Mouse (Mus musculus): ENCODE measurements around the gene Filip1l. TPM values are rescaled to one million over a fixed set of nuclear protein-coding genes. Genes with fewer than 3 reads are reported as not detected.
A peak's percentile ranks its signal among the peaks of the same experiment; 100 is the strongest.

Gene Filip1l
- polyA plus RNA-seq, 1 experiment from 2014 or later = 56.2 TPM

DNA sequence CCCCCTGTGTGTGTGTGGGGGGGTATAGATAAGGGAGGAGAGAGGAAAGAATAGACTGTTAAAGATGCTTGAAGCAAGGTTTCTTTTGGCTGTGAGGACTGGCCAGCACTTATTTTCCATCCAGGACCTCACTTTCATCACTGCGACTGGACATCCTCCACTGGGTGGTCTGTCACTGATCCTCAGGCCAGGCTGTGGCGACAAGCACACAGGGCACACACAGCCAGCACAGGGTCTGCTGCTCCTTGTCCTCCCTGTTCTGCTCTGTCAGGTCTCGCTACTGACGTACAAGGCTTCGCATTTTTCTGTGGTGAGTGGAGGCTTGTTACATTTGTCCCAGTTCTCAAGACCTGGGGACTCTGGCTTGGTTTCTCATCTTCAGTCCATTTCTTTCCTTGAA, 66.4 kb downstream of the Filip1l start:
- Histone ChIP-seq H3K36me3 (ENCODE audit: control insufficient read depth, insufficient read depth, low read length) (no peaks in the 10 kb centered on the region), H3K9me3 (replicated peaks; ENCODE audit: control insufficient read depth, low read length) (no peaks in the 10 kb centered on the region), H3K9ac (ENCODE audit: low read length) (peak overlapping the region; percentile 51; the same call in 1 of the 2 replicates), H3K4me2 (ENCODE audit: low read depth, low read length) (no peak overlapping the region), H3K27ac (ENCODE audit: low read length) (peak overlapping the region; percentile 70), H3K27me3 (ENCODE audit: control insufficient read depth, insufficient read depth, low read length) (no peaks in the 10 kb centered on the region), H3K4me1 (ENCODE audit: control insufficient read depth, insufficient read depth, low read length) (peaks cover 20% of the 10 kb centered on the region), H3K4me3 (replicated peaks; ENCODE audit: low read length) (no peak overlapping the region)
- WGBS = 52% methylated on average over 5 of the region's 5 CpGs
- ATAC-seq (ENCODE audit: insufficient read depth, low FRiP score) = no peak

DNA sequence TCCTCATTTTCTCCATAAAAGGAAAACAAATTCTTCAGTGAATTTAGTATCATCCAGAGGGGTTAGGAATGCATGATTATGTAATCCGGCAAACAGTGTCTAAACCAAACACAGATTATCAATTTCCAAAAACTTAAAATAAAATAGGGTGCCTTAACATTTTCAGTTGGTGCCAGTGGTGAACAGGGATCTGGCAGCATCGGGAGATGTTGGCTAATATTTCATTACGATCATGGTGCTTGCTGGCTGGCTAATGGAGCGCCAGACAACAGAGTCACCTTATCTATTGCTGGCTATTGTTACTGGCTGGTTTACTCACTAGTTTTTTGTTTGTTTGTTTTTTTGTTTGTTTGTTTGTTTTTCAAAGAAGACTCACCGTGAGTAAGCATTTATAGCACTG, 67.0 kb downstream of the Filip1l start:
- Histone ChIP-seq H3K27ac (ENCODE audit: low read length) (no peak overlapping the region), H3K4me3 (replicated peaks; ENCODE audit: low read length) (no peak overlapping the region), H3K36me3 (ENCODE audit: control insufficient read depth, insufficient read depth, low read length) (no peaks in the 10 kb centered on the region), H3K4me2 (ENCODE audit: low read depth, low read length) (no peak overlapping the region), H3K4me1 (ENCODE audit: control insufficient read depth, insufficient read depth, low read length) (peaks cover 20% of the 10 kb centered on the region), H3K27me3 (ENCODE audit: control insufficient read depth, insufficient read depth, low read length) (no peaks in the 10 kb centered on the region), H3K9ac (ENCODE audit: low read length) (no peak overlapping the region), H3K9me3 (replicated peaks; ENCODE audit: control insufficient read depth, low read length) (no peaks in the 10 kb centered on the region)
- no peak for ATAC-seq (ENCODE audit: insufficient read depth, low FRiP score)
- WGBS = 76% methylated on average over 5 of the region's 5 CpGs

DNA sequence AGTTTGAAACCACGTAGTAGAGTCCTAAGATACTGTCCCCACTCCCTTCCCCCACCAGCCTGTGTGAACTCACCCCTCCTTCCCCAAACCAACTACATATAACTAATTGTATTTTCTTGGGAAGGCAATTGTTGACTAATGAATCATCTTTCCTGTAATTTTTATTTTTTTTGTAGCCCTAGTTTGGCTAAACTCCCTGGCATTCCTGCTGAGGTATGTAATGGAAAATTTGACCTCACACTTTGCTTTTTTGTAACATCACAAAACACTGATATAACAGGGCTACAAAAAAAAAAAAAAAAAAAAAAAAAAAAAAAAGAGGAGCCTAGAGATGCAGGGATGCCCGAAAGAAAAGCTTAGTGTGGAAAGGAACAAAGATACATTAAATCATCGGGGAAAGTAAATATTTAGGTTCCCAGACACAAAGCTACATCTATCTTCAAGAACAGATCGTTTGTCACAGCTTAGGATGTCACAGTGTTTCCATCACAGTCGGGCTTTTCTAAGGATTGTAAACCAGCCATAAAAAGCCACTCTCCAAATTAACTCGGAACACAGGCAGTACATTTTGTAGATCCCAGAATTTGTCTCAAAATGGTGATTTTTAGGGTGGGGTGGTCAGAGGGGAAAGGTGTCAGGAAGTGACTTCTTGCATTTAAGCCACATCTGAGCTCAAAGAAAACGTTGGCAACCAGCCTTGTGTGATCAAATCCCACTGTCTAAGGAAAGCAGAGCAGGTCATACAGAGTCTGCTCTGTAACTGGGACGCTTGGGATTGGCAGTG, 68.1 kb downstream of the Filip1l start:
- no peak overlapping the region for H3K4me3 ChIP-seq (replicated peaks; ENCODE audit: low read length)
- no peaks in the 10 kb centered on the region for H3K9me3 ChIP-seq (replicated peaks; ENCODE audit: control insufficient read depth, low read length)
- 19% methylated on average over 8 of the region's 8 CpGs for WGBS
- H3K4me1 ChIP-seq (ENCODE audit: control insufficient read depth, insufficient read depth, low read length) = peaks cover 20% of the 10 kb centered on the region
- peak overlapping the region; percentile 78 for H3K27ac ChIP-seq (ENCODE audit: low read length)
- 0 out of 2 replicates have a peak overlapping the region, but pooled peaks have one; percentile 30 for H3K9ac ChIP-seq (ENCODE audit: low read length)
- ATAC-seq (ENCODE audit: insufficient read depth, low FRiP score) = peak; percentile 68; the same call in 1 of the 2 replicates
- no peaks in the 10 kb centered on the region for H3K27me3 ChIP-seq (ENCODE audit: control insufficient read depth, insufficient read depth, low read length)
- H3K36me3 ChIP-seq (ENCODE audit: control insufficient read depth, insufficient read depth, low read length) = no peaks in the 10 kb centered on the region
- no peak overlapping the region for H3K4me2 ChIP-seq (ENCODE audit: low read depth, low read length)

DNA sequence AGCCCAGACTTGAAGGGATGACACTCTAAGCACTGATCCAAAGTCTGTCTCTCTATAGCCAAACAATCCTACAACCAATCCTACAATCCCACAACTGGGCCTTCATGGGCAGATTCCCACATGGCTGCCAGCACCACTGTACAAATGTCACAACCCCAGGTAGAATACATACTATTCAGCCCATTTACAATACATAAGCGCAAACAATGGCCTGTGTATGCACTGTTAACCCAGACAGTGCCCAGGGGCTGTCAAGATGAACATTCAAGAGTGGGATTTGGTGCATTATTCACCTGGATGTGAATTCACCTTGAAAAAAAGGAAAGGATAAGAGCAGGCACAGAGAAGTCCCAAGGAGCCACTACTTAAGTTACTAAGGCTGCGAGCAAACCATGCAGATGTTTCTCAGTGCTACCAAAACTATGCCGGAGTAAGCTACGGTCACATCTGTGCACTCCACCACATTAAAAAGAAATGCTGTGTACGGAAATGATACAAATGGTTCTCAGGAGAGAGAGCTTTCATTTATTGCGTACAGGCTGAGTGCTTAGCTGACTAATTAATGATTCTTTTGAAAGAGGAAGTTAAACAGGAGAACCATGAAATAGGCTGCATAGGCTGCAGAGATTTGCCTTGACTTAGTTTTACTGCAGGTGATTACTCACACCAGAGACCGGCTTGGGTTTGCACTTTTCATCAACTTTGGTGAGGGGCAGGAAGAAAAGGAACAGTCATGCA, 69.0 kb downstream of the Filip1l start:
- Histone ChIP-seq H3K36me3 (ENCODE audit: control insufficient read depth, insufficient read depth, low read length) (no peaks in the 10 kb centered on the region), H3K9me3 (replicated peaks; ENCODE audit: control insufficient read depth, low read length) (no peaks in the 10 kb centered on the region), H3K4me1 (ENCODE audit: control insufficient read depth, insufficient read depth, low read length) (peaks cover 22% of the 10 kb centered on the region), H3K27ac (ENCODE audit: low read length) (peak overlapping the region; percentile 78), H3K27me3 (ENCODE audit: control insufficient read depth, insufficient read depth, low read length) (no peaks in the 10 kb centered on the region), H3K9ac (ENCODE audit: low read length) (0 out of 2 replicates have a peak overlapping the region, but pooled peaks have one; percentile 30), H3K4me3 (replicated peaks; ENCODE audit: low read length) (no peak overlapping the region), H3K4me2 (ENCODE audit: low read depth, low read length) (no peak overlapping the region)
- 64% methylated on average over 7 of the region's 7 CpGs for WGBS
- ATAC-seq (ENCODE audit: insufficient read depth, low FRiP score) = no peak

DNA sequence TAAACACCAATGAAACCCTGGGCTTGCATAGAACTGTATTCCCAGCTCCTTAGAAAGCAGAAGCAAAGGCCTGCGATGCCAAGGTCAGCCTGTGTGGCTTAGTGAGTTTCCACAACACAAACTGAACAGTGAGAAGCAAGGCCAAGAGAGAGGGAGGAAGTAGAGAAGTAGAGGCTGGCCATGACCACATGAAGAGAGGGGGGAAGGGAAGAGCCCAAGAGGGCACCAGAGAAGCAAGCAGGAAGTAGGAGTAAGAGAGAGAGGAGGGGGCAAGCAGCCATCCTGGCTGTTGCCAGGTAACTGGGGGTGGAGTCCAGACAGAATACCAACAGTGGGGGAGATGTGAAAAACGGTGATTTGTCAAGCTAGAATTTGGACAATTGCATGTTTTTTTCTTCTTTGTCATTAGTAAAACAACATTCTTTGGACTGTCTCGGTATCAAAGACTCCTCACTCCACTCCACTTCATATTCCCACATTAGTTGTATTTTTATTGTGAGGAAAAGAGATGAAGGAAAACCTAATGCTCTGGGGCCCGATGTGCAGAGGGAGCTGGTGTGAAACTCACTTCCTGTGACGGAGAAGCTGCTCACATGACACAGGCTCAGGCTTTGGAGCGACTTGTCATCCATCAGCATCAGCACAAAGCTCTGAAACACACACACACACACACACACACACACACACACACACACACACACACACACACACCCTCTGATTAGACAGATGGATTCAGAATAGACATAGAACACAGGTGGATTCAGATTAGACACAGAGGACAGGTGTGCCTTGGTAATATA, 70.3 kb downstream of the Filip1l start:
- 52% methylated on average over 6 of the region's 6 CpGs for WGBS
- Histone ChIP-seq H3K27ac (ENCODE audit: low read length) (no peak overlapping the region), H3K36me3 (ENCODE audit: control insufficient read depth, insufficient read depth, low read length) (no peaks in the 10 kb centered on the region)

DNA sequence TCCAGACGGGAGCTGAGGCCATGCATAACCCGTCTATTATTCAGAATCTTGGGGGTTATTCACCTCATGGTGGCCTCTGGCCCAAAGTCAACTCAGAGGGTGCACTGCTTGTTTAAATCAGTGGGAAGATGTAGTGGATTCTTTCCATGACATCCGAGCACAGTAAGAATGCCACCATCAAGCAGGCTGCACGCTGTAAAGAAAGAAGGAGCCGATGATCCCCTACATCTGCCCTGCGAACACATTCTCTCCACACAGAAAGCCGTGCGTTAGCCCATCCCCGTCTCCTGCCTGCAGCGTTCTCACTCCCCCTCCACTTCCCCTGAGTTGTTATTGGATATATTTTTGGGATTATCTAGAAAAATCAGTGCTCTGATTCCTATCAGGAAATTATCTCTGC, 73.8 kb downstream of the Filip1l start:
- Histone ChIP-seq H3K9ac (ENCODE audit: low read length) (no peak overlapping the region), H3K27me3 (ENCODE audit: control insufficient read depth, insufficient read depth, low read length) (no peaks in the 10 kb centered on the region), H3K27ac (ENCODE audit: low read length) (0 out of 2 replicates have a peak overlapping the region, but pooled peaks have one; percentile 71), H3K4me2 (ENCODE audit: low read depth, low read length) (no peak overlapping the region), H3K9me3 (replicated peaks; ENCODE audit: control insufficient read depth, low read length) (no peaks in the 10 kb centered on the region), H3K4me3 (replicated peaks; ENCODE audit: low read length) (no peak overlapping the region), H3K36me3 (ENCODE audit: control insufficient read depth, insufficient read depth, low read length) (no peaks in the 10 kb centered on the region), H3K4me1 (ENCODE audit: control insufficient read depth, insufficient read depth, low read length) (peaks cover 21% of the 10 kb centered on the region)
- ATAC-seq (ENCODE audit: insufficient read depth, low FRiP score) = no peak
- WGBS = 38% methylated on average over 10 of the region's 10 CpGs

More for the DNA sequence above, 70.3 kb downstream of the Filip1l start:
- Histone ChIP-seq H3K9me3 (replicated peaks; ENCODE audit: control insufficient read depth, low read length) (no peaks in the 10 kb centered on the region), H3K4me2 (ENCODE audit: low read depth, low read length) (no peak overlapping the region), H3K9ac (ENCODE audit: low read length) (no peak overlapping the region), H3K4me1 (ENCODE audit: control insufficient read depth, insufficient read depth, low read length) (peaks cover 30% of the 10 kb centered on the region), H3K27me3 (ENCODE audit: control insufficient read depth, insufficient read depth, low read length) (no peaks in the 10 kb centered on the region), H3K4me3 (replicated peaks; ENCODE audit: low read length) (no peak overlapping the region)
- no peak for ATAC-seq (ENCODE audit: insufficient read depth, low FRiP score)

DNA sequence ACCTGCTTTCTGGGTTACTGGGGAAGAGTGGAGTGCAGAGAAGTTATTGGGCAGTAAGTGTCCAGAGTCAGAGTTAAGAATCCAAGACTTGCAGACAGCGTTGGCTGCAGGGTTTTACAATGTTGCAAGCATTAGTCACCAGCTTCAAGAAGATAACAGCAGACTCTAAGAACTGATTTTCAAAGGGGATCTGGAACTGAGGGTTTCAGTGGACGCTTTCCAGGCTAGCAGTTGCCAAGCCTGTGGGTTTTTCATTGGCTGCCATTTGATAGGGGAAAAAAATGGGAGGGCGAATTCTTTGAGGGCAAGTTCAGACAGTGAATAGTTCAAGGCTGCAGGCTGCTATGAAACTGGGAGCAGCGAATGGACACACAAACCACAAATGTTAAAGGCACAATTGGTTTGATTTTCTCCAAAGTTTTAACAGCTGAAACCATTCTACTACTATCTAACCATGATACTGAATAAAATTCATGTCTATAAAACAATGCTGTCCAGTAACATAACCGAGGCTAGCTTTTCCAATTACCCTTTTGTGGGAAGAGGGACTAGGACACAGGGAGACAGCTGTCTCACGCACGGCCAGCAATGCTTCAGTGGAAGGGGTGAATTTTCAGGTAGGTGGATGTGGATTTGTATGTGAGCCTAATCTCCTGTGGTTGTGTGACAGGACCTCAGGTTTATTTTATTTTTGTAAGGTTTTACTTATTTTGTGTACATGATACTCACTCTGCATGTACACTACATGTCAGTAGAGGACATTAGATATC, 74.8 kb downstream of the Filip1l start:
- no peak for ATAC-seq (ENCODE audit: insufficient read depth, low FRiP score)
- H3K36me3 ChIP-seq (ENCODE audit: control insufficient read depth, insufficient read depth, low read length) = no peaks in the 10 kb centered on the region
- no peaks in the 10 kb centered on the region for H3K27me3 ChIP-seq (ENCODE audit: control insufficient read depth, insufficient read depth, low read length)
- no peak overlapping the region for H3K4me3 ChIP-seq (replicated peaks; ENCODE audit: low read length)
- H3K4me1 ChIP-seq (ENCODE audit: control insufficient read depth, insufficient read depth, low read length) = peaks cover 15% of the 10 kb centered on the region
- no peak overlapping the region for H3K9ac ChIP-seq (ENCODE audit: low read length)
- no peaks in the 10 kb centered on the region for H3K9me3 ChIP-seq (replicated peaks; ENCODE audit: control insufficient read depth, low read length)
- H3K27ac ChIP-seq (ENCODE audit: low read length) = peak overlapping the region; percentile 71
- 54% methylated on average over 7 of the region's 7 CpGs for WGBS
- H3K4me2 ChIP-seq (ENCODE audit: low read depth, low read length) = no peak overlapping the region

DNA sequence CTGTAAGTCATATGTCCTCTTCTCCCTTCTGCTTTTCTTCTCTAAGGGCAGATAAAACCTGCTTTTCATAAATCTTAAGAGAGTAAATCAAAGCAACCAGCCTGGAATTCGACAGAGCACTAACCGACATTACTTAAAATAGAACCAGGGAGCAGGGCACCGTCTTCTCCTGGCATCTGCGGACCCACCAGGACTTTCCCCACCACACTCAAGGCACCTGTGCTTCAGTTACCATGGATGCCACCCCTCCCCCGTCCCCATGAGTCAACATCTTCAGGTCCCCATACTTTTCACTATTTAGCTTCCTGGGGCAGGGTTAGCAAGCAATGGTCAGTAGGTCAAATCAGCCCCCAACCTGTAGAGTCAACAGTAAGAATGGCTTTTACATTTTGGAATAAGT, 76.1 kb downstream of the Filip1l start:
- H3K4me2 ChIP-seq (ENCODE audit: low read depth, low read length) = no peak overlapping the region
- no peak for ATAC-seq (ENCODE audit: insufficient read depth, low FRiP score)
- no peak overlapping the region for H3K4me3 ChIP-seq (replicated peaks; ENCODE audit: low read length)
- peaks cover 15% of the 10 kb centered on the region for H3K4me1 ChIP-seq (ENCODE audit: control insufficient read depth, insufficient read depth, low read length)
- no peaks in the 10 kb centered on the region for H3K9me3 ChIP-seq (replicated peaks; ENCODE audit: control insufficient read depth, low read length)
- 67% methylated on average over 5 of the region's 5 CpGs for WGBS
- no peaks in the 10 kb centered on the region for H3K27me3 ChIP-seq (ENCODE audit: control insufficient read depth, insufficient read depth, low read length)
- no peak overlapping the region for H3K27ac ChIP-seq (ENCODE audit: low read length)
- no peaks in the 10 kb centered on the region for H3K36me3 ChIP-seq (ENCODE audit: control insufficient read depth, insufficient read depth, low read length)
- H3K9ac ChIP-seq (ENCODE audit: low read length) = no peak overlapping the region

All from stomach, embryonic 16.5 days (tissue).